Comparison of ENCODE assay signal across 18 mouse cellular contexts in genomic region chr1:60853330-60853956, GRCm38 (mm10). TPM values are rescaled to one million over a fixed set of nuclear protein-coding genes. Genes with fewer than 3 reads are reported as not detected.
A peak's percentile ranks its signal among the peaks of the same experiment; 100 is the strongest.
DNase-seq lines count a peak whose midpoint lies in the region; ATAC-seq and TF ChIP-seq lines count a peak whose summit lies in the region.
"Had no signal": no experiment of that assay in that cellular context is flagged by ENCODE, and none has a peak within 500 bp of the region (broad histone marks: within the 10 kb centered on the region; RNA-seq: fewer than 3 reads in every experiment).

No protein-coding gene starts in this region.

- no peak overlapping the region for H3K27ac ChIP-seq in heart, adult 2 months
- H3K27ac ChIP-seq: limb, embryonic 13.5 days had no signal

- peak; percentile 13; the same call in 1 of the 2 replicates for TF ChIP-seq CTCF in heart, adult 2 months (IDR thresholded peaks at IDR 0.05)

- peaks cover 12% of the 10 kb centered on the region for H3K4me1 ChIP-seq in heart, adult 2 months (ENCODE audit: control insufficient read depth, insufficient read depth, low read length)

- peaks cover 3% of the 10 kb centered on the region for H3K36me3 ChIP-seq in heart, adult 2 months (ENCODE audit: control insufficient read depth, insufficient read depth, low read length)
- H3K36me3 ChIP-seq: limb, embryonic 13.5 days had no signal

- intact Hi-C loops in heart, adult 2 months (cut with DNase I): loop anchor here (5.0 kb wide), 1 partner anchor 36 kb away; no protein-coding TSS in a partner anchor
- intact Hi-C loops in heart, postnatal 10 days (cut with DNase I): loop anchor here (5.0 to 10.0 kb wide), 3 partner anchors 36 to 336 kb away; partner anchors contain the start of gene Cd28

- no peaks in the 10 kb centered on the region for H3K79me2 ChIP-seq in heart, adult 2 months (replicated peaks; ENCODE audit: control insufficient read depth, insufficient read depth, low read length)

- 49% methylated on average over 7 of the region's 7 CpGs for WGBS in heart, adult 2 months

- no peak overlapping the region for H3K9ac ChIP-seq in heart, adult 2 months (ENCODE audit: low read depth, low read length)
- H3K9ac ChIP-seq: limb, embryonic 13.5 days had no signal

- DNase-seq in heart, adult 2 months: no peak
- DNase-seq in heart, postnatal 10 days: no peak
- peak; percentile 17 for DNase-seq in spleen, postnatal 36 days (ENCODE audit: low spot score in 2 of 2)
- no peak for DNase-seq in spleen, postnatal 10 days (ENCODE audit: low spot score in 2 of 2)
- DNase-seq in ES-CJ7 (ENCODE audit: low read depth, low spot score): peak; percentile 91
- no peak for DNase-seq in cerebellum, postnatal 14 days
- DNase-seq in cerebellum, postnatal 4 days (ENCODE audit: low spot score in 2 of 2): no peak
- DNase-seq: cerebellum, adult 11 months; embryo, embryonic 11 days; gastrocnemius, postnatal 36 days; kidney, postnatal 14 days; lung, adult 2 months had no signal

- no peak for TF ChIP-seq EP300 in heart, adult 2 months (IDR thresholded peaks at IDR 0.05; ENCODE audit: insufficient read depth, low read depth, low read length)

- no peak overlapping the region for H3K4me3 ChIP-seq in heart, adult 2 months
- H3K4me3 ChIP-seq: limb, embryonic 13.5 days; megakaryocyte, embryonic 14.5 days had no signal

- peak; percentile 88 for ATAC-seq in inflammation-experienced regulatory T-cells, adult 6 months

- no peaks in the 10 kb centered on the region for H3K27me3 ChIP-seq in heart, adult 2 months (ENCODE audit: control insufficient read depth, insufficient read depth, low read length)
- H3K27me3 ChIP-seq: limb, embryonic 13.5 days had no signal

- TF ChIP-seq POLR2A in heart, adult 2 months (IDR thresholded peaks at IDR 0.05; ENCODE audit: insufficient read depth, low read depth, low read length): no peak

RNA-seq across cellular contexts. Expression of gene Ctla4, which starts 33.4 kb away (rescaled TPM):
- total RNA-seq in heart, adult 2 months (2021): under 1 TPM; 0.86 to 0.91 TPM
- polyA plus RNA-seq in heart, adult 2 months (2012; rRNA removed): 0.74 and 2.0 TPM in 2 replicates
- under 1 TPM in 1 of 2 experiments, not detected in 1; 0.22 TPM for total RNA-seq in heart, postnatal 10 days (2021)
- 100 to 1,000 TPM; 121 to 243 (median 214) TPM for polyA plus RNA-seq in inflammation-experienced regulatory T-cells, adult 6 months (2017; shearing (Covaris generic))
- total RNA-seq: adrenal gland, postnatal 4 days; layer of hippocampus, postnatal 25 days had no signal
- polyA plus RNA-seq: testis, adult 2 months had no signal

Comparison
In these comparisons a context has a peak if more than half of its experiments do, and no peak if none do; other contexts are left out.
1. DNase-seq: peak in spleen, postnatal 36 days (2 of 2) and ES-CJ7 (single experiment); none in heart, adult 2 months (0 of 2), heart, postnatal 10 days (0 of 2), spleen, postnatal 10 days (0 of 2), cerebellum, postnatal 14 days (0 of 2) and cerebellum, postnatal 4 days (0 of 2).